Mouse (Mus musculus) neural tube, embryonic 10.5 days (tissue): ENCODE measurements around the gene Trmt2a.
A peak's percentile ranks its signal among the peaks of the same experiment; 100 is the strongest.

Source experiments
- DNase-seq: peaks from one replicate; pipeline ENCODE4 v3.0.0-alpha.2; 2017; ENCODE audit warnings: low spot score; ENCODE audit errors: extremely low spot score

Trmt2a gene

GRCm38 (mm10) chr16:18248433-18249363 lies at the start of gene Trmt2a, which contains the start of gene Ranbp1:
Gene Trmt2a (plus strand): TSS chr16:18248679.
Gene Ranbp1 (minus strand): TSS chr16:18248732.
- DNase-seq, result peak; percentile 98

- DNase-seq, result no peak
Observed at GRCm38 (mm10) chr16:18200062-18200461, 48.4 kb upstream of the Trmt2a start.

GRCm38 (mm10) chr16:18201620-18202019 lies 46.9 kb upstream of the Trmt2a start:
- no peak for DNase-seq

GRCm38 (mm10) chr16:18202061-18202460 lies 46.4 kb upstream of the Trmt2a start:
- no peak for DNase-seq

GRCm38 (mm10) chr16:18203430-18204091 lies 44.9 kb upstream of the Trmt2a start:
- DNase-seq, result no peak

- peak; percentile 65 for DNase-seq
Observed at GRCm38 (mm10) chr16:18210701-18211416, 37.6 kb upstream of the Trmt2a start.

- DNase-seq, result peak; percentile 91
Observed at GRCm38 (mm10) chr16:18211417-18212171, 36.9 kb upstream of the Trmt2a start.

- peak; percentile 85 for DNase-seq
Observed at GRCm38 (mm10) chr16:18213689-18214088, 34.8 kb upstream of the Trmt2a start.

GRCm38 (mm10) chr16:18214858-18215257 lies 33.6 kb upstream of the Trmt2a start:
- DNase-seq, result no peak

- DNase-seq, result no peak
Observed at GRCm38 (mm10) chr16:18217579-18217978, 30.9 kb upstream of the Trmt2a start, which contains the start of gene Ccdc188. Gene Ccdc188 (plus strand): TSS chr16:18217879.

- DNase-seq, result no peak
Observed at GRCm38 (mm10) chr16:18218580-18218996, 29.9 kb upstream of the Trmt2a start.

GRCm38 (mm10) chr16:18220001-18220400 lies 28.5 kb upstream of the Trmt2a start:
- no peak for DNase-seq

- DNase-seq, result no peak
Observed at GRCm38 (mm10) chr16:18220856-18221542, 27.5 kb upstream of the Trmt2a start.

GRCm38 (mm10) chr16:18221543-18221898 lies 27.0 kb upstream of the Trmt2a start:
- DNase-seq, result no peak

- no peak for DNase-seq
Observed at GRCm38 (mm10) chr16:18222188-18222587, 26.3 kb upstream of the Trmt2a start.

GRCm38 (mm10) chr16:18227187-18227586 lies 21.3 kb upstream of the Trmt2a start:
- DNase-seq, result no peak

- DNase-seq, result no peak
Observed at GRCm38 (mm10) chr16:18227897-18228422, 20.5 kb upstream of the Trmt2a start.

- DNase-seq, result no peak
Observed at GRCm38 (mm10) chr16:18228856-18229255, 19.6 kb upstream of the Trmt2a start.

- no peak for DNase-seq
Observed at GRCm38 (mm10) chr16:18229622-18230021, 18.9 kb upstream of the Trmt2a start.

- DNase-seq, result no peak
Observed at GRCm38 (mm10) chr16:18230617-18231016, 17.9 kb upstream of the Trmt2a start.
